Mouse (Mus musculus): Measurements from ENCODE around the gene Gm20388.

- TF ChIP-seq CTCF (IDR thresholded peaks at IDR 0.05; ENCODE audit: insufficient read depth, low read depth, low read length), result no peak
- no peak for TF ChIP-seq POLR2A (IDR thresholded peaks at IDR 0.05; ENCODE audit: insufficient read depth, low read depth, low read length)
Measured at GRCm38 (mm10) chr8:124232280-124232600, 4321.6 kb downstream of the Gm20388 start.

Measured in olfactory bulb, adult 2 months (tissue).